Mouse (Mus musculus): Measurements from ENCODE around the gene Flii. TPM values are rescaled to one million over a fixed set of nuclear protein-coding genes. Genes with fewer than 3 reads are reported as not detected.

The Flii gene
- total and polyA plus RNA-seq, 3 experiments: 55.1 to 162 (median 139) TPM

- Histone ChIP-seq H3K36me3 (replicated peaks) (peaks cover 100% of the 10 kb centered on the region), H3K27me3 (ENCODE audit: insufficient read depth, low read length) (no peaks in the 10 kb centered on the region), H3K4me1 (ENCODE audit: insufficient read depth, low read depth, low read length) (peaks cover 7% of the 10 kb centered on the region), H3K4me3 (ENCODE audit: low read depth, low read length) (no peak overlapping the region), H3K9me3 (replicated peaks) (no peaks in the 10 kb centered on the region)
- TF ChIP-seq POLR2AphosphoS5 (IDR thresholded peaks at IDR 0.05; ENCODE audit: insufficient replicate concordance, low read depth, low read length): no peak
- no peak for TF ChIP-seq GATA1 (IDR thresholded peaks at IDR 0.05; ENCODE audit: borderline replicate concordance, low read length)
- ATAC-seq (ENCODE audit: extremely low read depth, insufficient number of reproducible peaks, low FRiP score, poor library complexity, severe bottlenecking) (no peak), DNase-seq (ENCODE audit: low spot score) (no peak)
Measured at GRCm38 (mm10) chr11:60712040-60712439, 15.0 kb downstream of the Flii start.

- Histone ChIP-seq H3K27me3 (ENCODE audit: insufficient read depth, low read length) (no peaks in the 10 kb centered on the region), H3K4me1 (ENCODE audit: insufficient read depth, low read depth, low read length) (peaks cover 8% of the 10 kb centered on the region), H3K9me3 (replicated peaks) (no peaks in the 10 kb centered on the region), H3K4me3 (ENCODE audit: low read depth, low read length) (no peak overlapping the region), H3K36me3 (replicated peaks) (peaks cover 100% of the 10 kb centered on the region)
- no peak for ATAC-seq (ENCODE audit: extremely low read depth, insufficient number of reproducible peaks, low FRiP score, poor library complexity, severe bottlenecking)
- TF ChIP-seq POLR2AphosphoS5 (IDR thresholded peaks at IDR 0.05; ENCODE audit: insufficient replicate concordance, low read depth, low read length) (no peak), GATA1 (IDR thresholded peaks at IDR 0.05; ENCODE audit: borderline replicate concordance, low read length) (no peak), GATA2 (IDR thresholded peaks at IDR 0.05; ENCODE audit: borderline replicate concordance, low read depth, low read length) (no peak), CTCF (IDR thresholded peaks at IDR 0.05; ENCODE audit: low read depth, low read length) (no peak), TAL1 (conservative IDR thresholded peaks at IDR 0.05; ENCODE audit: low read depth, low read length) (no peak)
- no peak for DNase-seq (ENCODE audit: low spot score)
Measured at GRCm38 (mm10) chr11:60711218-60711617, 15.8 kb downstream of the Flii start.

GRCm38 (mm10) chr11:60709481-60710465 is 17.3 kb downstream of the Flii start:
- Histone ChIP-seq H3K4me1 (ENCODE audit: insufficient read depth, low read depth, low read length) (peaks cover 8% of the 10 kb centered on the region), H3K9me3 (replicated peaks) (no peaks in the 10 kb centered on the region), H3K36me3 (replicated peaks) (peaks cover 100% of the 10 kb centered on the region), H3K4me3 (ENCODE audit: low read depth, low read length) (no peak overlapping the region), H3K27me3 (ENCODE audit: insufficient read depth, low read length) (no peaks in the 10 kb centered on the region)
- DNase-seq (ENCODE audit: low spot score): no peak
- no peak for ATAC-seq (ENCODE audit: extremely low read depth, insufficient number of reproducible peaks, low FRiP score, poor library complexity, severe bottlenecking)
- TF ChIP-seq GATA1 (IDR thresholded peaks at IDR 0.05; ENCODE audit: borderline replicate concordance, low read length) (no peak), POLR2AphosphoS5 (IDR thresholded peaks at IDR 0.05; ENCODE audit: insufficient replicate concordance, low read depth, low read length) (no peak), CTCF (IDR thresholded peaks at IDR 0.05; ENCODE audit: low read depth, low read length) (no peak), GATA2 (IDR thresholded peaks at IDR 0.05; ENCODE audit: borderline replicate concordance, low read depth, low read length) (no peak), TAL1 (conservative IDR thresholded peaks at IDR 0.05; ENCODE audit: low read depth, low read length) (no peak)

GRCm38 (mm10) chr11:60708631-60709030 is 18.4 kb downstream of the Flii start:
- DNase-seq (ENCODE audit: low spot score) (no peak), ATAC-seq (ENCODE audit: extremely low read depth, insufficient number of reproducible peaks, low FRiP score, poor library complexity, severe bottlenecking) (no peak)
- H3K9me3 ChIP-seq (replicated peaks): no peaks in the 10 kb centered on the region
- peaks cover 10% of the 10 kb centered on the region for H3K4me1 ChIP-seq (ENCODE audit: insufficient read depth, low read depth, low read length)
- H3K27me3 ChIP-seq (ENCODE audit: insufficient read depth, low read length): no peaks in the 10 kb centered on the region
- H3K4me3 ChIP-seq (ENCODE audit: low read depth, low read length): no peak overlapping the region
- TF ChIP-seq CTCF (IDR thresholded peaks at IDR 0.05; ENCODE audit: low read depth, low read length): no peak
- TF ChIP-seq GATA1 (IDR thresholded peaks at IDR 0.05; ENCODE audit: borderline replicate concordance, low read length): no peak
- TF ChIP-seq TAL1 (conservative IDR thresholded peaks at IDR 0.05; ENCODE audit: low read depth, low read length): no peak
- TF ChIP-seq POLR2AphosphoS5 (IDR thresholded peaks at IDR 0.05; ENCODE audit: insufficient replicate concordance, low read depth, low read length): no peak
- TF ChIP-seq GATA2 (IDR thresholded peaks at IDR 0.05; ENCODE audit: borderline replicate concordance, low read depth, low read length): no peak
- H3K36me3 ChIP-seq (replicated peaks): peaks cover 100% of the 10 kb centered on the region

GRCm38 (mm10) chr11:60707672-60708071 is 19.4 kb downstream of the Flii start:
- Histone ChIP-seq H3K9me3 (replicated peaks) (no peaks in the 10 kb centered on the region), H3K4me3 (ENCODE audit: low read depth, low read length) (no peak overlapping the region), H3K36me3 (replicated peaks) (peaks cover 100% of the 10 kb centered on the region), H3K27me3 (ENCODE audit: insufficient read depth, low read length) (no peaks in the 10 kb centered on the region), H3K4me1 (ENCODE audit: insufficient read depth, low read depth, low read length) (peaks cover 20% of the 10 kb centered on the region)
- ATAC-seq (ENCODE audit: extremely low read depth, insufficient number of reproducible peaks, low FRiP score, poor library complexity, severe bottlenecking): no peak
- no peak for TF ChIP-seq CTCF (IDR thresholded peaks at IDR 0.05; ENCODE audit: low read depth, low read length)
- no peak for TF ChIP-seq POLR2AphosphoS5 (IDR thresholded peaks at IDR 0.05; ENCODE audit: insufficient replicate concordance, low read depth, low read length)
- no peak for TF ChIP-seq TAL1 (conservative IDR thresholded peaks at IDR 0.05; ENCODE audit: low read depth, low read length)
- no peak for TF ChIP-seq GATA1 (IDR thresholded peaks at IDR 0.05; ENCODE audit: borderline replicate concordance, low read length)
- no peak for TF ChIP-seq GATA2 (IDR thresholded peaks at IDR 0.05; ENCODE audit: borderline replicate concordance, low read depth, low read length)
- DNase-seq (ENCODE audit: low spot score): no peak

- no peak for ATAC-seq (ENCODE audit: extremely low read depth, insufficient number of reproducible peaks, low FRiP score, poor library complexity, severe bottlenecking)
- TF ChIP-seq TAL1 (conservative IDR thresholded peaks at IDR 0.05; ENCODE audit: low read depth, low read length): no peak
- no peak for TF ChIP-seq GATA1 (IDR thresholded peaks at IDR 0.05; ENCODE audit: borderline replicate concordance, low read length)
- TF ChIP-seq POLR2AphosphoS5 (IDR thresholded peaks at IDR 0.05; ENCODE audit: insufficient replicate concordance, low read depth, low read length): no peak
- no peak for TF ChIP-seq GATA2 (IDR thresholded peaks at IDR 0.05; ENCODE audit: borderline replicate concordance, low read depth, low read length)
- no peaks in the 10 kb centered on the region for H3K27me3 ChIP-seq (ENCODE audit: insufficient read depth, low read length)
- no peak overlapping the region for H3K4me3 ChIP-seq (ENCODE audit: low read depth, low read length)
- H3K9me3 ChIP-seq (replicated peaks): no peaks in the 10 kb centered on the region
- peaks cover 27% of the 10 kb centered on the region for H3K4me1 ChIP-seq (ENCODE audit: insufficient read depth, low read depth, low read length)
- DNase-seq (ENCODE audit: low spot score): no peak
- peaks cover 100% of the 10 kb centered on the region for H3K36me3 ChIP-seq (replicated peaks)
Measured at GRCm38 (mm10) chr11:60706696-60707480, 20.2 kb downstream of the Flii start.

All from G1E (cell line).